Mouse (Mus musculus): ENCODE results near the gene Lrp5. TPM values are rescaled to one million over a fixed set of nuclear protein-coding genes. Genes with fewer than 3 reads are reported as not detected.
A peak's percentile ranks its signal among the peaks of the same experiment; 100 is the strongest.

Gene Lrp5
- polyA plus RNA-seq, 1 experiment from 2014 or later: 7.9 TPM

DNA sequence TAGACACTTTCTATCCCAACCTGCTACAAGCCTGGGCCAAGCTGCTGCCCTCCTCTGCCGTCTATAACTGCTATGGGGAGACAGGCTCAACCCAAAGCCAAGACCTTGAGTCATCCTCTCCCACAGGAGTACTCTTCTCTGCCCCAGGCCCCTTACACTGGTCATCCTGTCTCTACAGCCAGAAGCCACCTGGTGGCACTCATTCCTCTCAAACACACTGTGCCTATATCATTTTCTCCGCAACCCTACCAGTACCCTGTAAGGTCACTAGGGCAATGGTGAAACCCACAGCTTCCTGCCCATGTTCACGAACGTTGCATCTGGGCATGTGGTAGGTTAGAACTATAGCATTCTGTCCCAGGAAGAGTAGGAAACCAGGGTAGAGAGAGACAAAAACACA, 31.4 kb downstream of the Lrp5 start:
- Histone ChIP-seq H3K4me2 (ENCODE audit: low read length) (no peak overlapping the region), H3K4me3 (ENCODE audit: low read depth, low read length) (no peak overlapping the region), H3K36me3 (ENCODE audit: control insufficient read depth, insufficient read depth, low read length) (peaks cover 63% of the 10 kb centered on the region), H3K9me3 (ENCODE audit: control insufficient read depth, low read length) (peaks cover 4% of the 10 kb centered on the region; the same call in 1 of the 2 replicates), H3K27ac (ENCODE audit: low read depth) (no peak overlapping the region), H3K4me1 (replicated peaks; ENCODE audit: control insufficient read depth, insufficient read depth, low read length) (no peaks in the 10 kb centered on the region), H3K27me3 (replicated peaks; ENCODE audit: control insufficient read depth, insufficient read depth, low read length) (no peaks in the 10 kb centered on the region), H3K9ac (ENCODE audit: low read length) (no peak overlapping the region)
- DNase-seq (ENCODE audit: low spot score) (no peak), ATAC-seq (replicated peaks; ENCODE audit: low FRiP score, low TSS enrichment, low read depth) (no peak)
- WGBS: 76% methylated on average over 4 of the region's 4 CpGs

DNA sequence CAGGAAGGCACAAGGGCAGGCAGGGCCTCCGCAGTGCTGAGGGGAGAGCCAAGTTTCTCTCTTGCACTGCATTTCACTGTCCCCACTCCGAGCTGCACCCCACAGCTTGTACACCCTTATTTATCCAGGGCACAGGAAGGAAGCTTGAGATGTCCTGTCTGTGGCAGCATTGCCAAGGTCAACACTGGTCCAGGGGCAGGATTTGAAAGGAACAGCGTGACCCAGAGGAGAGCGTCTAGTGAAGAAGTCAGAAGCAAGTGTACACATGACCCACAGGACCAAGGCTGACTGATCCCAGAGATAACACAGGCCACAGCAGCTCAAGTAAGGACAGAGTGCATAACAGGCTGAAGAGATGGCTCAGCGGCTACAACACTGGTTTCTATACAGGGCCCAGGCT, 32.3 kb downstream of the Lrp5 start:
- 94% methylated on average over 5 of the region's 5 CpGs for WGBS
- H3K4me1 ChIP-seq (replicated peaks; ENCODE audit: control insufficient read depth, insufficient read depth, low read length): no peaks in the 10 kb centered on the region
- no peak for ATAC-seq (replicated peaks; ENCODE audit: low FRiP score, low TSS enrichment, low read depth)
- H3K4me2 ChIP-seq (ENCODE audit: low read length): no peak overlapping the region
- H3K9me3 ChIP-seq (ENCODE audit: control insufficient read depth, low read length): peaks cover 4% of the 10 kb centered on the region; the same call in 1 of the 2 replicates
- no peak for DNase-seq (ENCODE audit: low spot score)
- no peak overlapping the region for H3K27ac ChIP-seq (ENCODE audit: low read depth)
- no peak overlapping the region for H3K4me3 ChIP-seq (ENCODE audit: low read depth, low read length)
- H3K27me3 ChIP-seq (replicated peaks; ENCODE audit: control insufficient read depth, insufficient read depth, low read length): no peaks in the 10 kb centered on the region
- H3K36me3 ChIP-seq (ENCODE audit: control insufficient read depth, insufficient read depth, low read length): peaks cover 65% of the 10 kb centered on the region
- no peak overlapping the region for H3K9ac ChIP-seq (ENCODE audit: low read length)

DNA sequence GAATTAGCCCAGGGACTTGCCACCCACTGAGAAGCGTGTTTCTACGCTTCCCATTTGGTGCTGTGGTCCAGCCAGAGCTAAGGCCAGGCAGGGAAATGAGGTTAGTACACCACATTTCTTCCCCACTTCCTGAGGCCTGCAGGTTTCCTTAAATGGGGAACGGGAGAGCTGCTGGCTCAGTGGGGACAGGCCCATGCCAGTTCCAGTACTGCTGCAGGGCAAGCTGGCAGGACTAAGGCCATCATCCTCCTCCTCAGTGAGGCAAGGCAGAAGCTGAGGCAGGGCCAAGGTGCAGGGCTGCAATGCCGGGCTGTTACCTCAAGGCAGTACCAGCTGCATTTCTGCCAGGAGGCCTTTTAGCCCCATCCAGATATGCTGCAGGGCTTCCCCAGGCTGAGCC, 32.9 kb downstream of the Lrp5 start:
- peaks cover 4% of the 10 kb centered on the region; the same call in 1 of the 2 replicates for H3K9me3 ChIP-seq (ENCODE audit: control insufficient read depth, low read length)
- no peak overlapping the region for H3K4me2 ChIP-seq (ENCODE audit: low read length)
- H3K9ac ChIP-seq (ENCODE audit: low read length): no peak overlapping the region
- H3K27me3 ChIP-seq (replicated peaks; ENCODE audit: control insufficient read depth, insufficient read depth, low read length): no peaks in the 10 kb centered on the region
- ATAC-seq (replicated peaks; ENCODE audit: low FRiP score, low TSS enrichment, low read depth) (no peak), DNase-seq (ENCODE audit: low spot score) (no peak)
- H3K4me3 ChIP-seq (ENCODE audit: low read depth, low read length): no peak overlapping the region
- WGBS: 82% methylated on average over 4 of the region's 4 CpGs
- no peaks in the 10 kb centered on the region for H3K4me1 ChIP-seq (replicated peaks; ENCODE audit: control insufficient read depth, insufficient read depth, low read length)
- H3K27ac ChIP-seq (ENCODE audit: low read depth): no peak overlapping the region
- H3K36me3 ChIP-seq (ENCODE audit: control insufficient read depth, insufficient read depth, low read length): peaks cover 59% of the 10 kb centered on the region

DNA sequence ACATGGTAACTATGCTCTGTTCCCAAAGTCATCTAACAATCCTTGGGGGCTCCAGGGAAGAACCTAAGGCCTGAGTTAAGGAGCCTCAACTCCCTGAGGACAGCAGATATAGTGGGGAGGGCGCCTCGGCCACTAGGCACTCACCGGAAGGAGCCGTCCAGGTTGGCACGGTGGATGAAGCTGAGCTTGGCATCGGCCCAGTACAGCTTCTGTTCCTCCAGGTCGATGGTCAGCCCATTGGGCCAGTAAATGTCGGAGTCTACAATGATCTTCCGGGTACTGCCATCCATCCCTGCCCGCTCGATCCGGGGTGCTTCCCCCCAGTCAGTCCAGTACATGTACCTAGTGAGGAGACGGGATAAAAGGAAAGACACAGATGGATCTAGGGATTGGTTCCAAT, 34.4 kb downstream of the Lrp5 start:
- Histone ChIP-seq H3K9me3 (ENCODE audit: control insufficient read depth, low read length) (0 out of 2 replicates have a peak, but pooled peaks cover 2% of the 10 kb centered on the region), H3K9ac (ENCODE audit: low read length) (no peak overlapping the region), H3K4me1 (replicated peaks; ENCODE audit: control insufficient read depth, insufficient read depth, low read length) (no peaks in the 10 kb centered on the region), H3K4me3 (ENCODE audit: low read depth, low read length) (no peak overlapping the region), H3K36me3 (ENCODE audit: control insufficient read depth, insufficient read depth, low read length) (peaks cover 62% of the 10 kb centered on the region), H3K27ac (ENCODE audit: low read depth) (no peak overlapping the region), H3K4me2 (ENCODE audit: low read length) (no peak overlapping the region), H3K27me3 (replicated peaks; ENCODE audit: control insufficient read depth, insufficient read depth, low read length) (no peaks in the 10 kb centered on the region)
- WGBS: 97% methylated on average over 13 of the region's 13 CpGs
- ATAC-seq (replicated peaks; ENCODE audit: low FRiP score, low TSS enrichment, low read depth): no peak
- DNase-seq (ENCODE audit: low spot score): no peak

DNA sequence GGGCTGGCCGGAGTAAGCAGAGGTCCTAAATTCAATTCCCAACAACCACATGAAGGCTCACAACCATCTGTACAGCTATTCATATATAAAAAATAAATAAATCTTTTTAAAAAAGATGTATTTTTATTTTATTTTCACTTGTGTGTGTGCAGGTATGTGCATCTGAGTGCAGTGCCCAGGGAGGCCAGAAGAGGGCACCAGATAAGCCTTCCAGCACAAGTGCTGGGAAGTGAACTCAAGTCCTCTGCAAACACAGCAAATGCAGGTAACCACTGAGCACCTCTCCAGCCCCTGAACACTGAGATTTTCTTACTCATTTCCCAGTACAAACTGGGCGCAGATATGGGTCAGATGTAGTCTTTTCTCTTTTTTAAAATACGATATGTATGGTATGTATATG, 35.1 kb downstream of the Lrp5 start:
- WGBS: 97% methylated on average over 3 of the region's 3 CpGs
- no peaks in the 10 kb centered on the region for H3K4me1 ChIP-seq (replicated peaks; ENCODE audit: control insufficient read depth, insufficient read depth, low read length)
- no peak overlapping the region for H3K27ac ChIP-seq (ENCODE audit: low read depth)
- ATAC-seq (replicated peaks; ENCODE audit: low FRiP score, low TSS enrichment, low read depth): no peak
- no peak overlapping the region for H3K9ac ChIP-seq (ENCODE audit: low read length)
- no peak overlapping the region for H3K4me2 ChIP-seq (ENCODE audit: low read length)
- H3K9me3 ChIP-seq (ENCODE audit: control insufficient read depth, low read length): 0 out of 2 replicates have a peak, but pooled peaks cover 2% of the 10 kb centered on the region
- no peaks in the 10 kb centered on the region for H3K27me3 ChIP-seq (replicated peaks; ENCODE audit: control insufficient read depth, insufficient read depth, low read length)
- DNase-seq (ENCODE audit: low spot score): no peak
- H3K4me3 ChIP-seq (ENCODE audit: low read depth, low read length): no peak overlapping the region
- peaks cover 67% of the 10 kb centered on the region for H3K36me3 ChIP-seq (ENCODE audit: control insufficient read depth, insufficient read depth, low read length)

DNA sequence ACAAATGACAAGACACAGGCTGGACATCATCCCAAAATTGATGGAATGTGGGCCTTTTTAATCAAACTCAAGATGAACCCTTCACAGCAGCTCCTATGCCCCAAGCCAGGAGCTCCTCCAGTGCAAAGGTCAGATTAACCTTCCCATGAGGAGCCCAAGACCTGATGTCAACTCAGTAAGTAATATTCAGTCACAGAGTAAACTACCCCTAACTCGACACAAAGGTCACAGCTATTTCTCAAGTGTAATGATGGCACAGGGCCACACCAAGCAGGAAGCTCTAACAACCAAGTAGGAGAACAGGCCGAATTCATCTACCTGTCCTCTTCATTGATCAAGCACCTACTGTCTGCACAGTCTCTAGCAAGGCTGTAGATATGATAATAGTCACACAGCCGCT, 35.9 kb downstream of the Lrp5 start:
- Histone ChIP-seq H3K4me2 (ENCODE audit: low read length) (no peak overlapping the region), H3K9me3 (ENCODE audit: control insufficient read depth, low read length) (0 out of 2 replicates have a peak, but pooled peaks cover 2% of the 10 kb centered on the region), H3K4me1 (replicated peaks; ENCODE audit: control insufficient read depth, insufficient read depth, low read length) (no peaks in the 10 kb centered on the region), H3K27me3 (replicated peaks; ENCODE audit: control insufficient read depth, insufficient read depth, low read length) (no peaks in the 10 kb centered on the region), H3K27ac (ENCODE audit: low read depth) (no peak overlapping the region), H3K4me3 (ENCODE audit: low read depth, low read length) (no peak overlapping the region), H3K9ac (ENCODE audit: low read length) (no peak overlapping the region), H3K36me3 (ENCODE audit: control insufficient read depth, insufficient read depth, low read length) (peaks cover 72% of the 10 kb centered on the region)
- ATAC-seq (replicated peaks; ENCODE audit: low FRiP score, low TSS enrichment, low read depth): no peak
- WGBS: 86% methylated on average over 3 of the region's 3 CpGs
- DNase-seq (ENCODE audit: low spot score): no peak

DNA sequence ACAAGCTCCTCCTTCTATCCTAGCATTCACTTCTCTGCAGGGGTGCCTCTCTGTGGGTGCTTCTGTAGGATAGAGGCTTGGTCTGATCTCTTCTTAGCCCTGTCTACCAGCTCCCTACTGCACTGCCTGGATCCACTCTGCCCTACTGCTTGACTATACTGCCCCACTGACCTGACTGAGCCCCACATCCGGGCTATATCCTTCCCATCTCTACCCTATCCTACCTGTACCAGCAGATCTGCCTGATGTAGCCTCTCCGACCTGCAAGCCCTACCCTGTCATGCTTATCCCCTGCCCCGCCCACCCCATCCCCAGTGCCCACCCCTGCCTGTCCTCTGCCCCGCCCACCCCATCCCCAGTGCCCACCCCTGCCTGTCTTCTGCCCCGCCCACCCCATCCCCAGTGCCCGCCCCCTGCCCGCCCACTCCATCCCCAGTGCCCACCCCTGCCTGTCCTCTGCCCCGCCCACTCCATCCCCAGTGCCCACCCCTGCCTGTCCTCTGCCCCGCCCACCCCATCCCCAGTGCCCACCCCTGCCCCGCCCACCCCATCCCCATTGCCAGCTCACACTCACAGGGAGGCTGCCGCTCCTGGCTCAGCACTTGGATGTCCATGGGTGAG, 37.4 kb downstream of the Lrp5 start:
- WGBS: 55% methylated on average over 8 of the region's 11 CpGs
- Histone ChIP-seq H3K4me3 (ENCODE audit: low read depth, low read length) (no peak overlapping the region), H3K27me3 (replicated peaks; ENCODE audit: control insufficient read depth, insufficient read depth, low read length) (no peaks in the 10 kb centered on the region), H3K9ac (ENCODE audit: low read length) (no peak overlapping the region), H3K9me3 (ENCODE audit: control insufficient read depth, low read length) (0 out of 2 replicates have a peak, but pooled peaks cover 2% of the 10 kb centered on the region), H3K27ac (ENCODE audit: low read depth) (no peak overlapping the region), H3K4me1 (replicated peaks; ENCODE audit: control insufficient read depth, insufficient read depth, low read length) (no peaks in the 10 kb centered on the region), H3K36me3 (ENCODE audit: control insufficient read depth, insufficient read depth, low read length) (peaks cover 81% of the 10 kb centered on the region), H3K4me2 (ENCODE audit: low read length) (no peak overlapping the region)
- DNase-seq (ENCODE audit: low spot score): no peak
- ATAC-seq (replicated peaks; ENCODE audit: low FRiP score, low TSS enrichment, low read depth): 0 out of 2 replicates have a peak, but pooled peaks have one; percentile 65

DNA sequence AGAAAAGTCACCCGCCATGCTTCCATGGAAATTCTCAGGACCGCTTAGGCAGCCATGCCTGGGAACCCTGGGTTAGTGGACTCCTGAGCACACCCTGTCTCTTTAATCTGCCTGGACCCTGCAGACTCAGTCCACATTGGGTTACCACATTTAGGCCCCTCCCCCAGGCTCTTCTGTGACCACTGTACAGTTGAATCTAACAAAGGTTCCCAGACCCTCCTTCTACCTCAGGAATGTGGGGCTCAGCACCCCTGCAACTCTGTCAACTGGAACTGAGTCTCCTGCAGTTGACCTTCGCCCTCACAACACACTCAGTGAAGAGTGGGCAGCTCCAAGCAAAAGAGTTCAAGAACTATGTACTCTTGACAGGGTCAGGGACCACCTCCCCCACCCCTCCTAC, 38.4 kb downstream of the Lrp5 start:
- WGBS: 97% methylated on average over 3 of the region's 3 CpGs
- H3K4me1 ChIP-seq (replicated peaks; ENCODE audit: control insufficient read depth, insufficient read depth, low read length): no peaks in the 10 kb centered on the region
- no peak overlapping the region for H3K4me3 ChIP-seq (ENCODE audit: low read depth, low read length)
- H3K27me3 ChIP-seq (replicated peaks; ENCODE audit: control insufficient read depth, insufficient read depth, low read length): no peaks in the 10 kb centered on the region
- no peak overlapping the region for H3K4me2 ChIP-seq (ENCODE audit: low read length)
- H3K36me3 ChIP-seq (ENCODE audit: control insufficient read depth, insufficient read depth, low read length): peaks cover 82% of the 10 kb centered on the region
- 0 out of 2 replicates have a peak, but pooled peaks cover 2% of the 10 kb centered on the region for H3K9me3 ChIP-seq (ENCODE audit: control insufficient read depth, low read length)
- no peak overlapping the region for H3K9ac ChIP-seq (ENCODE audit: low read length)
- no peak for DNase-seq (ENCODE audit: low spot score)
- ATAC-seq (replicated peaks; ENCODE audit: low FRiP score, low TSS enrichment, low read depth): no peak
- H3K27ac ChIP-seq (ENCODE audit: low read depth): no peak overlapping the region

DNA sequence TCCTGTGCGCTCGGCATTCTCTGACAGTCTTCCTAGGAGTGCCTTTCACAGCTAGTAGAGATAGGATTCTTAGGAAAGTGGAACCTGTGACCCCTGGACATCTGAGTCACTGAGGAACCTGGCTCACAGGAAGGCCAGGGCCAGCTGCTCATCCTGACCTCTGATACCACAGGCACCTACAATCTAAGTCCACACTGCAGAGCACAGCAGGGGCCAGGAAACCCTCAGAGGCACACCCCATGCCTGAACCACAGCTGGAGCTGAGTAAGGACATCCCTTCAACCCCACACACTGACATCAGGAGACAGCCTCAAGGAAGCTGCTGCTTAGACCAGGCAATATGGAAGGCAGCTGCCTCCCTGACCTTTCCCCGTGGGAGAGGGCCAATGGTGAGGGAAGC, 40.6 kb downstream of the Lrp5 start:
- no peaks in the 10 kb centered on the region for H3K9me3 ChIP-seq (ENCODE audit: control insufficient read depth, low read length)
- ATAC-seq (replicated peaks; ENCODE audit: low FRiP score, low TSS enrichment, low read depth) (no peak), DNase-seq (ENCODE audit: low spot score) (no peak)
- 90% methylated on average over 3 of the region's 3 CpGs for WGBS
- peaks cover 70% of the 10 kb centered on the region for H3K36me3 ChIP-seq (ENCODE audit: control insufficient read depth, insufficient read depth, low read length)
- H3K4me3 ChIP-seq (ENCODE audit: low read depth, low read length): no peak overlapping the region
- no peaks in the 10 kb centered on the region for H3K27me3 ChIP-seq (replicated peaks; ENCODE audit: control insufficient read depth, insufficient read depth, low read length)
- H3K9ac ChIP-seq (ENCODE audit: low read length): no peak overlapping the region
- no peaks in the 10 kb centered on the region for H3K4me1 ChIP-seq (replicated peaks; ENCODE audit: control insufficient read depth, insufficient read depth, low read length)
- no peak overlapping the region for H3K4me2 ChIP-seq (ENCODE audit: low read length)
- no peak overlapping the region for H3K27ac ChIP-seq (ENCODE audit: low read depth)

All from intestine, embryonic 14.5 days (tissue).